Mouse (Mus musculus) forebrain, postnatal 0 days (tissue): ENCODE results near the gene Ptbp3. TPM values are rescaled to one million over a fixed set of nuclear protein-coding genes. Genes with fewer than 3 reads are reported as not detected.
"Not testable (repeated sequence)": the region's sequence is repeated elsewhere in the genome, so short reads cannot be mapped to it uniquely, and the experiment has no call there.

Experiments used
- ATAC-seq: fragments of 200-750 bp; cut with Nextera tagmentation; 2 replicates; pipeline ENCODE4 v1.8.0; 2017; ENCODE audit warnings: mild to moderate bottlenecking, moderate library complexity
- DNase-seq: peaks from one replicate; pipeline ENCODE4 v3.0.0-alpha.2; 2015
- H3K27ac ChIP-seq: fragments of 300-500 bp; sonication (generic); 2 replicates; pipeline ENCODE4 v1.5.1; 2014; ENCODE audit warnings: low read depth, mild to moderate bottlenecking, antibody characterized with exemption, low read length, moderate library complexity, mixed read lengths
- H3K27me3 ChIP-seq: fragments of 300-500 bp; sonication (generic); 2 replicates; pipeline ENCODE4 v1.6.1; 2014; ENCODE audit warnings: mild to moderate bottlenecking, low read length, mixed read lengths; ENCODE audit not compliant: insufficient read depth
- H3K36me3 ChIP-seq: fragments of 300-500 bp; sonication (generic); 2 replicates; pipeline ENCODE4 v1.6.1; 2014; ENCODE audit warnings: mild to moderate bottlenecking, moderate library complexity; ENCODE audit not compliant: insufficient read depth
- H3K4me1 ChIP-seq: fragments of 300-500 bp; sonication (generic); 2 replicates; pipeline ENCODE4 v1.6.1; 2014; ENCODE audit warnings: antibody characterized with exemption; ENCODE audit not compliant: insufficient read depth
- H3K4me2 ChIP-seq: fragments of 300-500 bp; sonication (generic); 2 replicates; pipeline ENCODE4 v1.6.1; 2014; ENCODE audit warnings: low read depth, mild to moderate bottlenecking, moderate library complexity
- H3K4me3 ChIP-seq: fragments of 300-500 bp; sonication (generic); 2 replicates; pipeline ENCODE4 v1.5.1; 2014; ENCODE audit warnings: low read depth, low read length, mixed read lengths
- H3K9ac ChIP-seq: fragments of 300-500 bp; sonication (generic); 2 replicates; pipeline ENCODE4 v1.6.1; 2014; ENCODE audit warnings: mild to moderate bottlenecking
- H3K9me3 ChIP-seq: fragments of 300-500 bp; sonication (generic); 2 replicates; pipeline ENCODE4 v1.6.1; 2016; ENCODE audit warnings: low read length
- CTCF ChIP-seq: sonication (generic); IDR thresholded peaks from 2 replicates; pipeline ENCODE4 v1.5.1; 2016; ENCODE audit warnings: antibody characterized with exemption, control low read depth, low read depth
- WGBS: fragments of 180-500 bp; shearing (Covaris S2); extraction: QIAGEN DNeasy Blood & Tissue Kit; methylation state at CpG from one replicate; pipeline ENCODE4 v1.1.7; 2014; 5-methylcytosine and 5-hydroxymethylcytosine counted together
- polyA plus RNA-seq: library from polyadenylated mRNA; unstranded; fragments of >200 nt; fragmentation: Nextera tagmentation; extraction: Ambion mirVana; gene quantifications from 2 replicates; pipeline ENCODE4 v1.2.1, GENCODE M21; 2015
- total RNA-seq: library from RNA; depleted of rRNA; stranded (reverse); fragments of >200 nt; gene quantifications from 2 replicates; pipeline ENCODE4 v1.2.3, GENCODE M21; 2014

Ptbp3 gene
- total and polyA plus RNA-seq, 2 experiments from 2014 or later, result 10.9 to 33.7 TPM

DNA sequence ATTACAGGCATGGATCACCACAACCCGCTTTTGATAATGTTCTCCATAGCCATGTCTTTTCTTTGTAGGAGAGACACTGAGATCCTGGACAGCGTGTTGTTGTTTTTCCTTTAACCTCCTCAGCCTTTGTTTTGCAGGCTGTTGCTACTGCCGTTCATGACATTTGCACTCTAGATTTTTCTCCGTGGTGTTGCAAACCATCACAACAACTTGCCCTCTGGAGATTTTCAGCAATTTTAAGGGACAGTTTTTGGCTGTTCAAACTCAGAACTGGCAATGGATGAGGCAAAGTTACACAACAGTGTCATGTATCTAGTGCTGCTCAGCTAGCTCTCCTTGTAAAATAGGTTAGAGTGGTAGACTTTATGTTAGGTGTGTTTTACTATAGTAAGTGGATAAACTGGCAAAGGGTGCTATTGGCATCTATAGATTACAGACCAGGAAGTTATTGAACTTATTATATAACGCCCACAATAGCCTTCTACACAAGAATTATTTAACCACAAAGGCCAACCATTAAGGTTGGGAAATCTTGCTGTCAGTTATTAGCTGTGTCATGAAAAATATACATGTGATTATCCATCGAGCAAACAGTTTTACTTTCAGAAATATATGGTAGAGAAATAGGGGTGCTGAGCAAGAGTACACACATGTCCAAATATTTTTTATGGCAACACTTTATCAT is 18.6 kb upstream of the Ptbp3 start:
- no peak for TF ChIP-seq CTCF
- Histone ChIP-seq H3K4me1 (no peaks in the 10 kb centered on the region), H3K36me3 (no peaks in the 10 kb centered on the region), H3K27ac (no peak overlapping the region), H3K27me3 (no peaks in the 10 kb centered on the region), H3K9me3 (0 out of 2 replicates have a peak, but pooled peaks cover 3% of the 10 kb centered on the region), H3K4me3 (no peak overlapping the region), H3K9ac (no peak overlapping the region), H3K4me2 (no peak overlapping the region)
- no peak for ATAC-seq
- no peak for DNase-seq
- WGBS, result 83% methylated on average over 6 of the region's 6 CpGs

DNA sequence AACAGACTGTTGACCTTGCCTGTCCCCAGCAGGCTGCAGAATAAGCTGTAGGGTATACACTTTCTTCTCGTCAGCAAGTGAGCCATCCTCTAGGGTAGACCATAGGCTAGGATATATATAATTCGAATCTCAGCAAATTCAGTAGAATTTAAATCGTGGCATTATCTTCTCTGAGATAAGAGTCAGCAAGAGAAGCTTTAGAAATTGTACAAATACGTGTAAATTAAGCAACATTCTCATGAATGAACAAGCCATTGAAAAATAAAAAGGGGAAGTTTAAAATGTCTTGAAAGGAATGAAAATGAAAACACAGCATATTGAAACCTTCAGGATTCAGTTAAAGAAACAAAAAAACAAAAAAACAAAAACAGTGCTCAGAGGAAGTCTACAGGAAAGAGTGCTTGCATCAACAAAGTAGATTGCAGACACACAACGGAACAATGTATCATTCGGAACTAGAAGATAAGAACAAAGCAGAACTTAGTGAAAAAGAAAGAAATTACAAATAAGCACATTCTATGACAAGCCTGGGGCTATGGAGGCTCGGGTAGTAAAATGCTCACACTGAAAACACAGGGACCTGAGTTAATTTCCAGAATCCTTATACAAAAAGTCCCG is 16.5 kb upstream of the Ptbp3 start:
- WGBS, result 75% methylated on average over 8 of the region's 8 CpGs
- H3K27ac ChIP-seq, result no peak overlapping the region
- H3K9me3 ChIP-seq, result 0 out of 2 replicates have a peak, but pooled peaks cover 3% of the 10 kb centered on the region

GRCm38 (mm10) chr4:59564128-59564527 is 15.0 kb upstream of the Ptbp3 start:
- DNase-seq (no peak), ATAC-seq (no peak)
- Histone ChIP-seq H3K36me3 (no peaks in the 10 kb centered on the region), H3K27me3 (no peaks in the 10 kb centered on the region), H3K27ac (no peak overlapping the region), H3K4me1 (no peaks in the 10 kb centered on the region), H3K4me2 (no peak overlapping the region), H3K9ac (no peak overlapping the region), H3K4me3 (no peak overlapping the region), H3K9me3 (0 out of 2 replicates have a peak, but pooled peaks cover 3% of the 10 kb centered on the region)
- no peak for TF ChIP-seq CTCF
- WGBS, result 79% methylated on average over 3 of the region's 3 CpGs

More for the DNA sequence above, 16.5 kb upstream of the Ptbp3 start:
- ATAC-seq, result no peak
- Histone ChIP-seq H3K36me3 (no peaks in the 10 kb centered on the region), H3K4me1 (no peaks in the 10 kb centered on the region), H3K4me3 (no peak overlapping the region), H3K27me3 (no peaks in the 10 kb centered on the region), H3K9ac (no peak overlapping the region), H3K4me2 (no peak overlapping the region)
- no peak for DNase-seq
- TF ChIP-seq CTCF, result no peak

- H3K9ac ChIP-seq, result no peak overlapping the region
- no peaks in the 10 kb centered on the region for H3K4me1 ChIP-seq
- H3K9me3 ChIP-seq, result no peaks in the 10 kb centered on the region
- DNase-seq (no peak), ATAC-seq (no peak)
- H3K36me3 ChIP-seq, result no peaks in the 10 kb centered on the region
- H3K4me2 ChIP-seq, result no peak overlapping the region
- H3K27me3 ChIP-seq, result no peaks in the 10 kb centered on the region
- no peak overlapping the region for H3K4me3 ChIP-seq
- no peak for TF ChIP-seq CTCF
- H3K27ac ChIP-seq, result no peak overlapping the region
- WGBS, result 96% methylated on average over 6 of the region's 6 CpGs
These were observed 11.0 kb upstream of the Ptbp3 start for GRCm38 (mm10) chr4:59560141-59560540.

GRCm38 (mm10) chr4:59558096-59558720 is 9.0 kb upstream of the Ptbp3 start:
- H3K36me3 ChIP-seq, result no peaks in the 10 kb centered on the region
- TF ChIP-seq CTCF, result no peak
- ATAC-seq, result no peak

DNA sequence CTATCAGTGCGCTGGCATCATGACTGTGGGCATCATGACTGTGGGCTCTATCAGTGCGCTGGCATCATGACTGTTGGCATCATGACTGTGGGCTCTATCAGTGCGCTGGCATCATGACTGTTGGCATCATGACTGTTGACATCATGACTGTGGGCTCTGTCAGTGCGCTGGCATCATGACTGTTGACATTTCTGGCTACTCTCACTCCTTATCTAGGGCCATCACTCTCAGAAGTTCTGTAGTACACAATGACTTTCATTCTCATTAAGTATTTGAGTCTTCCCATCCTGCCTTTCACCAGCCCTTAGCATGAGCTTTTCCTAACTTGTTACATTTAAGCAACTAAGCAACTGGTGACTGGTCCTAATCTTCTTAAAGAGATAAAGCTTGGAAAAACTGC is 8.2 kb upstream of the Ptbp3 start:
- not testable (repeated sequence) for H3K27me3 ChIP-seq, DNase-seq, H3K27ac ChIP-seq, H3K36me3 ChIP-seq, H3K9me3 ChIP-seq, H3K4me3 ChIP-seq, H3K4me1 ChIP-seq, ATAC-seq, H3K9ac ChIP-seq, H3K4me2 ChIP-seq
- 93% methylated on average over 4 of the region's 4 CpGs for WGBS

More at GRCm38 (mm10) chr4:59558096-59558720, 9.0 kb upstream of the Ptbp3 start:
- no peaks in the 10 kb centered on the region for H3K9me3 ChIP-seq
- no peak for DNase-seq
- H3K9ac ChIP-seq, result no peak overlapping the region
- no peak overlapping the region for H3K4me3 ChIP-seq
- no peaks in the 10 kb centered on the region for H3K27me3 ChIP-seq
- H3K27ac ChIP-seq, result no peak overlapping the region
- WGBS, result 75% methylated on average over 6 of the region's 6 CpGs
- no peaks in the 10 kb centered on the region for H3K4me1 ChIP-seq
- no peak overlapping the region for H3K4me2 ChIP-seq

- no peak overlapping the region for H3K27ac ChIP-seq
- H3K27me3 ChIP-seq, result no peaks in the 10 kb centered on the region
- no peaks in the 10 kb centered on the region for H3K9me3 ChIP-seq
- DNase-seq, result no peak
- no peak for ATAC-seq
- no peaks in the 10 kb centered on the region for H3K4me1 ChIP-seq
- H3K4me2 ChIP-seq, result no peak overlapping the region
- no peak overlapping the region for H3K4me3 ChIP-seq
- TF ChIP-seq CTCF, result no peak
- no peaks in the 10 kb centered on the region for H3K36me3 ChIP-seq
- H3K9ac ChIP-seq, result no peak overlapping the region
These were observed 6.0 kb upstream of the Ptbp3 start for GRCm38 (mm10) chr4:59555177-59555576.
